11 mouse cellular contexts compared by ENCODE assay signal in the genomic region with DNA sequence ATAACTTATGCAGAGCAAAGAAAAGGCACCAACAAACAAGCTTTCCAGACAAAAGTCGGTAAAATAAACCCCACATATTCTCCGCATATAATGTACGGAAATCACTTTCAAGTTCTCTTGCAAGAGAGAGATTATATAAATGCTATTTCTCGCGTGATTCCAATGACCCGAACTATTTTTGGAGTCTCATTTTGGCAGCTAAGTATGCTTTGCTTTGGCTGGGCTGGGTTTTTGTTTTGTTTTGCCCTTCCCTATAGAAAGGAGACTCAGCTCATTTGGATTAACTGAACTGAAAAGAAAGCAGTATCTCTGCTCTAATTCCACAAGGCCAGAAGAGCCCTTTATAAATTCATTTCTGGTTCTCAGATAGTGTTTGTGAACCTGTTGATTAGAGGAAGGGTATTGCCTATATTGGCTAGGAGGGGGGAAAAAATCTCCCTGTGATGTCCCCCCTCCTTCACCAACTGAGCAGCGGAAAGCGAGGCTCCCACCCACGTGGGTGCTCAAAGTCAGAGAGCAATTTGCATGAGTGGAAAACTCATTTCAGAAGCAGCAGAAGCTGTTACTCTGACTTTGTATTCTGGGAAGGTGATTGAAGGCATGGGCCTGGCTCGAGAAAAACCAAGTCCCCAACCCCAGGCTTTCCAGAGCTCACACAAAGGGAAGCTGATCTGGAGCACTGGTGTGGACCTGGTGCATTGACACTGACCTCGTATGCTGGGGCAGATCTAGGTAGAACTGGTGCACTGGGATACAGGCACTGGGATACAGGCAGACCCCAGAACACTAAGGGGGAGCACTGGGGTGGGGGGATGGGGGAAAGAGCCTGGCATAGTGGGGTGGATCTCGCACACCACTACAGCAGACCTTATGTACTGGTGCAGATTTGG.
DNase-seq lines count a peak whose midpoint lies in the region; ATAC-seq and TF ChIP-seq lines count a peak whose summit lies in the region.
"Had no signal": no experiment of that assay in that cellular context is flagged by ENCODE, and none has a peak within 500 bp of the region (broad histone marks: within the 10 kb centered on the region; RNA-seq: fewer than 3 reads in every experiment).

No protein-coding gene starts in this region.

- no peak for TF ChIP-seq CTCF in liver, postnatal 0 days (IDR thresholded peaks at IDR 0.05; ENCODE audit: low read depth)

- H3K4me2 ChIP-seq in forebrain, embryonic 11.5 days (ENCODE audit: low read depth, low read length, severe bottlenecking): no peak overlapping the region
- no peak overlapping the region for H3K4me2 ChIP-seq in forebrain, embryonic 16.5 days (ENCODE audit: low read length)
- H3K4me2 ChIP-seq in liver, postnatal 0 days (ENCODE audit: low read depth, low read length): no peak overlapping the region
- no peak overlapping the region for H3K4me2 ChIP-seq in liver, embryonic 11.5 days
- H3K4me2 ChIP-seq in hindbrain, embryonic 11.5 days (replicated peaks; ENCODE audit: low read depth, low read length): no peak overlapping the region

- no peak overlapping the region for H3K9ac ChIP-seq in forebrain, embryonic 11.5 days (ENCODE audit: low read length)
- no peak overlapping the region for H3K9ac ChIP-seq in forebrain, embryonic 16.5 days (replicated peaks; ENCODE audit: low read depth, low read length)
- H3K9ac ChIP-seq in liver, postnatal 0 days (replicated peaks): no peak overlapping the region
- no peak overlapping the region for H3K9ac ChIP-seq in liver, embryonic 11.5 days (ENCODE audit: low read depth, low read length)
- no peak overlapping the region for H3K9ac ChIP-seq in hindbrain, embryonic 11.5 days (ENCODE audit: low read depth, low read length)

- WGBS in forebrain, embryonic 11.5 days: 42% methylated on average over 12 of the region's 12 CpGs
- WGBS in forebrain, embryonic 16.5 days: 20% methylated on average over 12 of the region's 12 CpGs
- 79% methylated on average over 12 of the region's 12 CpGs for WGBS in liver, postnatal 0 days (ENCODE audit: insufficient replicate concordance)
- WGBS in liver, embryonic 11.5 days: 82% methylated on average over 12 of the region's 12 CpGs
- 75% methylated on average over 12 of the region's 12 CpGs for WGBS in hindbrain, embryonic 11.5 days

- H3K27me3 ChIP-seq in forebrain, embryonic 11.5 days (ENCODE audit: control insufficient read depth, insufficient read depth, low read length): no peaks in the 10 kb centered on the region
- no peaks in the 10 kb centered on the region for H3K27me3 ChIP-seq in forebrain, embryonic 16.5 days (replicated peaks; ENCODE audit: control insufficient read depth, insufficient read depth, low read length)
- no peaks in the 10 kb centered on the region for H3K27me3 ChIP-seq in liver, postnatal 0 days (ENCODE audit: insufficient read depth, low read length)
- H3K27me3 ChIP-seq in liver, embryonic 11.5 days (replicated peaks; ENCODE audit: control insufficient read depth, insufficient read depth, low read length): no peaks in the 10 kb centered on the region
- no peaks in the 10 kb centered on the region for H3K27me3 ChIP-seq in hindbrain, embryonic 11.5 days (ENCODE audit: control insufficient read depth, insufficient read depth, low read length)
- no peaks in the 10 kb centered on the region for H3K27me3 ChIP-seq in splenic B cell, adult 2 months (ENCODE audit: control insufficient read depth, insufficient read depth, low read length, poor library complexity, severe bottlenecking)

- H3K4me1 ChIP-seq in forebrain, embryonic 11.5 days (replicated peaks; ENCODE audit: control insufficient read depth, insufficient read depth, low read length): peaks cover 35% of the 10 kb centered on the region
- peaks cover 46% of the 10 kb centered on the region for H3K4me1 ChIP-seq in forebrain, embryonic 16.5 days (replicated peaks; ENCODE audit: control insufficient read depth, insufficient read depth, low read length)
- peaks cover 15% of the 10 kb centered on the region for H3K4me1 ChIP-seq in liver, postnatal 0 days (ENCODE audit: insufficient read depth)
- peaks cover 5% of the 10 kb centered on the region for H3K4me1 ChIP-seq in liver, embryonic 11.5 days (replicated peaks; ENCODE audit: control insufficient read depth, insufficient read depth, low read length)
- H3K4me1 ChIP-seq in hindbrain, embryonic 11.5 days (replicated peaks; ENCODE audit: control insufficient read depth, insufficient read depth, low read length): peaks cover 20% of the 10 kb centered on the region

- ATAC-seq in forebrain, embryonic 11.5 days (replicated peaks; ENCODE audit: low FRiP score): no peak
- ATAC-seq in forebrain, embryonic 16.5 days: no peak
- ATAC-seq in liver, postnatal 0 days: no peak
- no peak for ATAC-seq in liver, embryonic 11.5 days (replicated peaks; ENCODE audit: low FRiP score)
- no peak for ATAC-seq in hindbrain, embryonic 11.5 days (ENCODE audit: low FRiP score)

- no peak for TF ChIP-seq EP300 in liver, postnatal 0 days (IDR thresholded peaks at IDR 0.05; ENCODE audit: low read depth)

- H3K4me3 ChIP-seq in forebrain, embryonic 11.5 days (ENCODE audit: low read depth, low read length): no peak overlapping the region
- H3K4me3 ChIP-seq in forebrain, embryonic 16.5 days (replicated peaks; ENCODE audit: low read length): no peak overlapping the region
- no peak overlapping the region for H3K4me3 ChIP-seq in liver, postnatal 0 days (ENCODE audit: low read depth, low read length)
- H3K4me3 ChIP-seq in liver, embryonic 11.5 days (ENCODE audit: low read depth, low read length): no peak overlapping the region
- no peak overlapping the region for H3K4me3 ChIP-seq in hindbrain, embryonic 11.5 days (ENCODE audit: low read depth, low read length)

- DNase-seq in forebrain, embryonic 11.5 days (ENCODE audit: low spot score): no peak
- DNase-seq in liver, postnatal 0 days: no peak
- DNase-seq in liver, embryonic 11.5 days (ENCODE audit: low spot score): no peak
- DNase-seq in hindbrain, embryonic 11.5 days (ENCODE audit: low spot score): no peak
- peak; percentile 18 for DNase-seq in splenic B cell, adult 2 months (ENCODE audit: low read depth, low spot score)
- no peak for DNase-seq in cerebellum, postnatal 14 days
- no peak for DNase-seq in left cerebral cortex, adult 8-10 months (ENCODE audit: low spot score in 2 of 2)
- DNase-seq: kidney, postnatal 10 days; left cerebral cortex, postnatal 4 days; lung, postnatal 36 days had no signal

- H3K27ac ChIP-seq in forebrain, embryonic 11.5 days (ENCODE audit: low read depth, low read length): peak overlapping the region; percentile 70
- H3K27ac ChIP-seq in forebrain, embryonic 16.5 days (ENCODE audit: low read length): no peak overlapping the region
- 0 out of 2 replicates have a peak overlapping the region, but pooled peaks have one; percentile 4 for H3K27ac ChIP-seq in liver, postnatal 0 days (ENCODE audit: low read depth)
- no peak overlapping the region for H3K27ac ChIP-seq in liver, embryonic 11.5 days (ENCODE audit: low read depth, low read length)
- peak overlapping the region; percentile 56 for H3K27ac ChIP-seq in hindbrain, embryonic 11.5 days (ENCODE audit: low read depth, low read length)

- H3K9me3 ChIP-seq in forebrain, embryonic 11.5 days (ENCODE audit: control insufficient read depth, low read length): no peaks in the 10 kb centered on the region
- no peaks in the 10 kb centered on the region for H3K9me3 ChIP-seq in forebrain, embryonic 16.5 days (ENCODE audit: control insufficient read depth, low read length)
- no peaks in the 10 kb centered on the region for H3K9me3 ChIP-seq in liver, postnatal 0 days (ENCODE audit: low read length)
- H3K9me3 ChIP-seq in liver, embryonic 11.5 days (ENCODE audit: control insufficient read depth, low read length): no peaks in the 10 kb centered on the region
- H3K9me3 ChIP-seq in hindbrain, embryonic 11.5 days (ENCODE audit: control insufficient read depth, low read length): no peaks in the 10 kb centered on the region

- H3K36me3 ChIP-seq in forebrain, embryonic 11.5 days (ENCODE audit: control insufficient read depth, insufficient read depth, low read length): no peaks in the 10 kb centered on the region; the same call in 1 of the 2 replicates
- H3K36me3 ChIP-seq in forebrain, embryonic 16.5 days (ENCODE audit: control insufficient read depth, insufficient read depth): no peaks in the 10 kb centered on the region
- H3K36me3 ChIP-seq in liver, postnatal 0 days (replicated peaks; ENCODE audit: insufficient read depth, low read length): no peaks in the 10 kb centered on the region
- no peaks in the 10 kb centered on the region for H3K36me3 ChIP-seq in liver, embryonic 11.5 days (ENCODE audit: control insufficient read depth, insufficient read depth, low read length)
- H3K36me3 ChIP-seq in hindbrain, embryonic 11.5 days (ENCODE audit: control insufficient read depth, insufficient read depth, low read length): no peaks in the 10 kb centered on the region
- no peaks in the 10 kb centered on the region for H3K36me3 ChIP-seq in splenic B cell, adult 2 months (ENCODE audit: control insufficient read depth, insufficient read depth, low read length, poor library complexity, severe bottlenecking)

Comparison
In these comparisons a context has a peak if more than half of its experiments do, and no peak if none do; other contexts are left out.
1. H3K27ac ChIP-seq: peak in forebrain, embryonic 11.5 days (single experiment), liver, postnatal 0 days (single experiment) and hindbrain, embryonic 11.5 days (single experiment); none in forebrain, embryonic 16.5 days (single experiment) and liver, embryonic 11.5 days (single experiment).